Mouse (Mus musculus): ENCODE data around the gene Arpc4.

DNA sequence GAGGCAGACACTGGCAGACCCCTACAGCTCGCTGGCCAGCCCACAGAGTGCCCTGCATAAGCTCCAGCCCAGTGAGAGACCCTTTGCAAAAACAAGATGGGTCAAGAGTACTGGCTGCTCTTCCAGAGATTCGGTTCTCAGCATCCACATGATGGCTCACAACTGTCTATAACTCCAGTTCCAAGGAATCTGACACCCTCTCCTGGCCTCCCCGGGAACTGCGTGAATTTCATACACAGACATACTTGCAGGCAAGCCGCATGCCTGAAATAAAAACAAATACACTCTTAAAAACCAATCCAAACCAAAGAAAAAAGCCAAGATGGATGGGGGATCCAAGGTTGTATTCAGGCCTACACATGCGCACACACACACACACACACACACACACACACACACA is 17.6 kb downstream of the Arpc4 start:
- TF ChIP-seq GATA1 (IDR thresholded peaks at IDR 0.05; ENCODE audit: borderline replicate concordance, low read length) (no peak), FLI1 (IDR thresholded peaks at IDR 0.05; ENCODE audit: low read length) (no peak)
